Mouse (Mus musculus) kidney, adult 2 months (tissue): ENCODE measurements around the gene Hamp. TPM values are rescaled to one million over a fixed set of nuclear protein-coding genes. Genes with fewer than 3 reads are reported as not detected.

Source experiments
- DNase-seq: peaks from one replicate; pipeline ENCODE4 v3.0.0; 2021
- H3K27ac ChIP-seq: fragments of 200-500 bp; 2 replicates; pipeline ENCODE4 v1.5.1; 2012; ENCODE audit warnings: low read depth, low read length, control low read depth, inconsistent platforms; ENCODE audit not compliant: insufficient read depth
- H3K27me3 ChIP-seq: fragments of 200-500 bp; replicated peaks from 2 replicates; pipeline ENCODE4 v1.6.1; 2012; ENCODE audit warnings: mild to moderate bottlenecking, moderate library complexity, low read length, inconsistent platforms; ENCODE audit not compliant: control insufficient read depth, insufficient read depth
- H3K36me3 ChIP-seq: fragments of 200-500 bp; 2 replicates; pipeline ENCODE4 v1.6.1; 2012; ENCODE audit warnings: mild to moderate bottlenecking, moderate library complexity, low read length, inconsistent platforms; ENCODE audit not compliant: control insufficient read depth, insufficient read depth
- H3K4me1 ChIP-seq: fragments of 200-500 bp; 2 replicates; pipeline ENCODE4 v1.6.1; 2011; ENCODE audit warnings: low read length; ENCODE audit not compliant: control insufficient read depth, insufficient read depth
- H3K4me3 ChIP-seq: fragments of 200-500 bp; 2 replicates; pipeline ENCODE4 v1.5.1; 2011; ENCODE audit warnings: mild to moderate bottlenecking, low read depth, low read length, control low read depth; ENCODE audit not compliant: insufficient read depth
- CTCF ChIP-seq: fragments of 200-500 bp; conservative IDR thresholded peaks from 2 replicates; pipeline ENCODE4 v1.5.1; 2011; ENCODE audit warnings: low read depth, mild to moderate bottlenecking, control low read depth, low read length, moderate library complexity, mixed read lengths; ENCODE audit not compliant: insufficient read depth, insufficient read length
- POLR2A ChIP-seq: fragments of 200-500 bp; IDR thresholded peaks from one replicate; pipeline ENCODE4 v1.6.1; 2011; ENCODE audit warnings: low read depth, low read length, control low read depth
- WGBS: fragments of 180-500 bp; shearing (Covaris S2); methylation state at CpG from one replicate; pipeline ENCODE4 v1.1.7; 2018; 5-methylcytosine and 5-hydroxymethylcytosine counted together
- polyA plus RNA-seq: library from polyadenylated mRNA; depleted of rRNA; stranded (reverse); fragments of >200 nt; gene quantifications from 2 replicates; pipeline ENCODE4 v1.2.3, GENCODE M21; 2012

Hamp gene
- polyA plus RNA-seq, 1 experiment = not detected

DNA sequence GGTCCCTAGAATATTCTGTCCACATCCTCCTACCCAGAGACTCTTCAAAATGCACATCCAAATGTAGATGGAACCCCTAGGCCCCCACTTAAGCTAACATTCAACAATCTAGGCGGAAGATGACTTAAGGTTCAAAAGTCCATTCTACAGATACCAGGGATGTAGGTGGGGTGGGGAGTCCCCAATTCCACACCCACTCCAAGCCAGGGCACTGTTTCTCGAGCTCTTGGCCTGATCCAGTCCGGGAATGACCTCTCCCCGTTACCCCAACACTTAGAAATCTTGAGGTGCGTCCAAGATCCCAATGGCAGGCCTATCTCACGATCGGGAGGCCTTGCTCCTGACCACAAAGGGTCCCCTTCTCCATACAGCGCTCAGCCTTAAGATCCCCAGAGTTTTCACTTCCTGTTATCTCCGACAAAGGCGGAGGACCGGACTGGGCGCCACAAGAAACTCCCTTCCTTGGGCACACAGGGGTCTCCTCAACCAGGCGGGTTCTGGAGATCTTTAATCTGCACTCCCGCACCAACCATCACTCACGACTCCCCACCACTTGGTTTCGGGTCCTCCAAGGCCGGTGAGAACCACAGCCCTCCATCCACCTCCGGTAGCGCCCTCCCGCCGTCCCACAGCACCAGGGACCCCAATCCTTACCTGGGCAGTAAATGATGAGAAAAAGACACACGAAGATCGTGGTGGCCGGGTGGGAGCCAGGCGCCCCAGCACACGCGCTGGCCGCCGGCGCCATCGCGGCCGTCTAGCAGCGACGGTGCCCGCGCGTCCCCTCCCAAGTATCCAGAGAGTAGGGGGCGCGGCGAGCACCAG is 28.8 kb upstream of the Hamp start:
- H3K4me3 ChIP-seq = peak overlapping the region; percentile 58
- TF ChIP-seq CTCF (no peak), POLR2A (no peak)
- peak overlapping the region; percentile 49 for H3K27ac ChIP-seq
- 6% methylated on average over 41 of the region's 41 CpGs for WGBS
- no peaks in the 10 kb centered on the region for H3K27me3 ChIP-seq
- DNase-seq = no peak
- H3K4me1 ChIP-seq = peaks cover 8% of the 10 kb centered on the region; the same call in 1 of the 2 replicates
- no peaks in the 10 kb centered on the region for H3K36me3 ChIP-seq

GRCm38 (mm10) chr7:30971901-30972300 is 28.1 kb upstream of the Hamp start:
- no peak overlapping the region for H3K27ac ChIP-seq
- H3K36me3 ChIP-seq = no peaks in the 10 kb centered on the region
- no peak for DNase-seq
- H3K4me1 ChIP-seq = peaks cover 8% of the 10 kb centered on the region; the same call in 1 of the 2 replicates
- no peaks in the 10 kb centered on the region for H3K27me3 ChIP-seq
- H3K4me3 ChIP-seq = no peak overlapping the region
- no peak for TF ChIP-seq POLR2A
- TF ChIP-seq CTCF = no peak
- 87% methylated on average over 15 of the region's 15 CpGs for WGBS

DNA sequence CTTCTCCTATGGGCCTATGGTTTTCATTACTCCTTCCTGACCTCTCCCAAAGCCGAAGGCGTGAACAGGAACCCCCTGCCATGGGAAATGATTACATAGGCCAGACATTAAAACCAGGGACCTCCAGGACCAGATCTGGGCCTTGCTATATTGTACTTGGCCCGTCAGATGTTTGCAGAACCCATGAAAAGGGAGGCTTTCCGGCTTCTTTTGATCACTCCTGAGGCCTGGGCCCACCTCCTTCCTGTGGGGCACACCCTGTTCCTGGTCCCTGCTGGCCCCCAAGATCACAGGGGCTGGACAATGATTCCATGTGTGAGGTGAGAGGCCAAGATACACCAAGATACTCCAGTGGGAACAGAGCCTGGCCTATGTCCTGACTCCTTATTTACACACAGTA is 25.3 kb upstream of the Hamp start:
- no peak overlapping the region for H3K27ac ChIP-seq
- H3K27me3 ChIP-seq = no peaks in the 10 kb centered on the region
- H3K4me1 ChIP-seq = peaks cover 6% of the 10 kb centered on the region; the same call in 1 of the 2 replicates
- no peaks in the 10 kb centered on the region for H3K36me3 ChIP-seq
- no peak for TF ChIP-seq POLR2A
- no peak for TF ChIP-seq CTCF
- DNase-seq = no peak
- no peak overlapping the region for H3K4me3 ChIP-seq
- 82% methylated on average over 4 of the region's 4 CpGs for WGBS

DNA sequence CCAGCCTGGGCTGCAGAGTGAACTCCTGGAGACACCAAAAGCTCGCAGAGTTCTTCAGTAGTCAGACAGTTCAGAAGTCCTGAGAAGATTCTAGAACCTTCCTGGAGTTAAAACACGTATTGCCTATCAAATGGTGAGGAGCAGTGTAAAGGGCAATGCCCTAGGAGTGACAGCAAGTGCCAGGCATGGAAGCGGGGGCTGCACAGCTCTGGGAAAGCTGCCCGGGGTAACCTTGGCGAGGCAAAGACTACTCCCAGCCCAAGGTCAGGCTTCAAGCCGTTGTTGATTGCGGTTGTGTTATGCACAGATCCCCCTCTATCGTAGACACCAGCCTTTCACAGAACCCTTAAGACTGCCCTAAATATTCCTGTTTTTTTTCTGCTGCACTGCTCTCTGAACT is 24.8 kb upstream of the Hamp start:
- Histone ChIP-seq H3K27me3 (no peaks in the 10 kb centered on the region), H3K36me3 (no peaks in the 10 kb centered on the region), H3K4me1 (peaks cover 6% of the 10 kb centered on the region; the same call in 1 of the 2 replicates), H3K27ac (no peak overlapping the region), H3K4me3 (no peak overlapping the region)
- 81% methylated on average over 8 of the region's 8 CpGs for WGBS
- TF ChIP-seq CTCF (no peak), POLR2A (no peak)
- DNase-seq = no peak

GRCm38 (mm10) chr7:30966657-30967056 is 22.8 kb upstream of the Hamp start:
- DNase-seq = no peak
- no peaks in the 10 kb centered on the region for H3K36me3 ChIP-seq
- no peaks in the 10 kb centered on the region for H3K27me3 ChIP-seq
- TF ChIP-seq POLR2A = no peak
- TF ChIP-seq CTCF = no peak
- H3K27ac ChIP-seq = no peak overlapping the region
- WGBS = 87% methylated on average over 3 of the region's 3 CpGs
- H3K4me3 ChIP-seq = no peak overlapping the region
- no peaks in the 10 kb centered on the region for H3K4me1 ChIP-seq

DNA sequence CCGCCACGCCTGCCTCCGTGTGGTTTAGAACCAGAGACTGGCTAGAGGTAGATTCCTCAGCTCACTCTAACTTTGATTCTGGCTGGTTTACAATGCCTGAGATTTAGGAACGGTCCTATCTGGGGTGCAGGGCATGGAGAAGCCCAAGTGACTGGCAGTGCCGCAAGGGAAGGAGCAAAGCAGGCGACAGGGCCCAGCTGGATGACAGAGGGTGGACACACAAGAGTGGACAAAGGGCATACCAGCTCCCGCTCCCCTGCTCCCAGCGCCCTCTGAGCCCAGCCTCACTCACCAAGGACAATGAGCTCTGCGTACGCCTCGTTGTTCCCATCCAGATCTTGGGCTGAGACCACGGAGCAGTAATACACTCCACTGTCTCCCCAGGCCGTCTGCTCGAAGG is 21.8 kb upstream of the Hamp start:
- 80% methylated on average over 14 of the region's 14 CpGs for WGBS
- no peaks in the 10 kb centered on the region for H3K36me3 ChIP-seq
- TF ChIP-seq CTCF (no peak), POLR2A (no peak)
- no peak for DNase-seq
- no peak overlapping the region for H3K27ac ChIP-seq
- H3K4me3 ChIP-seq = no peak overlapping the region
- no peaks in the 10 kb centered on the region for H3K27me3 ChIP-seq
- H3K4me1 ChIP-seq = no peaks in the 10 kb centered on the region

- TF ChIP-seq CTCF = no peak
- no peak for TF ChIP-seq POLR2A
- WGBS = 79% methylated on average over 7 of the region's 7 CpGs
- H3K27ac ChIP-seq = no peak overlapping the region
These were observed 20.5 kb upstream of the Hamp start for GRCm38 (mm10) chr7:30964366-30964765.

More at GRCm38 (mm10) chr7:30964366-30964765, 20.5 kb upstream of the Hamp start:
- no peaks in the 10 kb centered on the region for H3K27me3 ChIP-seq
- no peak overlapping the region for H3K4me3 ChIP-seq
- H3K4me1 ChIP-seq = no peaks in the 10 kb centered on the region
- H3K36me3 ChIP-seq = no peaks in the 10 kb centered on the region
- DNase-seq = peak; percentile 43
